Mouse (Mus musculus) ES-Bruce4 (cell line): Measurements from ENCODE around the gene Zfp503.

Experiments used
- CTCF ChIP-seq: IDR thresholded peaks from one replicate; pipeline ENCODE4 v1.8.1; 2011; ENCODE audit warnings: low read depth, low read length
- EP300 ChIP-seq: IDR thresholded peaks from 2 replicates; pipeline ENCODE4 v1.6.1; 2011; ENCODE audit warnings: low read depth, low read length; ENCODE audit not compliant: insufficient read depth

DNA sequence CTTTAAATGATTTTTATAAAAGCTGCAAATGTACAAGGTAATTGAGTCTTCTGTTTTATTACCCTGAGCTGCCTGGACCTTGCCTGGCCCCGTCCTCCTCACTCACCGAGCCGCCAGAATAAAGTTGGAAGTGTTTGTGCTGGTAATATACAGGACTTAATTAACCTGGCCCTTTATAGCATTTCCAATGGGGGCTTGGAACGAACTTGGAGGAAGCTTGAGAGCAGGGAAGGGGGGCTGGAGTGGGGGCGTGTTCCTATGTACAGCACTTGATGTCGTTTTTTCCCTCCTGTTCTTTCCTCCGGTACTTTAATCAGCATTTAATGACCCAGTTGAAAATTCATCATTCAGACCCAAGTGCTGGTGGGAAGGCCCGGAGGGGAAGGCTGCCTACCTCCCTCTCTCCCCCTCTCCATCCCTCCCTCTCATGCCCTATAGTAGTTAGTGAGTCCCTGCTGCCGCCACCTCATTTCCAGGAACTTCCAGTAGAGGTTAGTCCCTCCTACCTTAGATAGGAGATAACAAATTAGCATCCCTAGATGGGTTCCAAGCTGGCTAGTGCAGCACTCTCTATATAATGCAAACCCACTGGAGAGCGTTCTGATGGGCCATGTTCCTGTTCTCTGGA is 37.4 kb downstream of the Zfp503 start:
- TF ChIP-seq EP300 (no peak), CTCF (no peak)
